Mouse (Mus musculus) kidney, adult 2 months (tissue): ENCODE data around the gene Nrxn3. TPM values are rescaled to one million over a fixed set of nuclear protein-coding genes. Genes with fewer than 3 reads are reported as not detected.

Source experiments
- DNase-seq: peaks from one replicate; pipeline ENCODE4 v3.0.0; 2021
- H3K27ac ChIP-seq: fragments of 200-500 bp; 2 replicates; pipeline ENCODE4 v1.5.1; 2012; ENCODE audit warnings: low read depth, low read length, control low read depth, inconsistent platforms; ENCODE audit not compliant: insufficient read depth
- H3K27me3 ChIP-seq: fragments of 200-500 bp; replicated peaks from 2 replicates; pipeline ENCODE4 v1.6.1; 2012; ENCODE audit warnings: mild to moderate bottlenecking, moderate library complexity, low read length, inconsistent platforms; ENCODE audit not compliant: control insufficient read depth, insufficient read depth
- H3K36me3 ChIP-seq: fragments of 200-500 bp; 2 replicates; pipeline ENCODE4 v1.6.1; 2012; ENCODE audit warnings: mild to moderate bottlenecking, moderate library complexity, low read length, inconsistent platforms; ENCODE audit not compliant: control insufficient read depth, insufficient read depth
- H3K4me1 ChIP-seq: fragments of 200-500 bp; 2 replicates; pipeline ENCODE4 v1.6.1; 2011; ENCODE audit warnings: low read length; ENCODE audit not compliant: control insufficient read depth, insufficient read depth
- H3K4me3 ChIP-seq: fragments of 200-500 bp; 2 replicates; pipeline ENCODE4 v1.5.1; 2011; ENCODE audit warnings: mild to moderate bottlenecking, low read depth, low read length, control low read depth; ENCODE audit not compliant: insufficient read depth
- CTCF ChIP-seq: fragments of 200-500 bp; conservative IDR thresholded peaks from 2 replicates; pipeline ENCODE4 v1.5.1; 2011; ENCODE audit warnings: low read depth, mild to moderate bottlenecking, control low read depth, low read length, moderate library complexity, mixed read lengths; ENCODE audit not compliant: insufficient read depth, insufficient read length
- POLR2A ChIP-seq: fragments of 200-500 bp; IDR thresholded peaks from one replicate; pipeline ENCODE4 v1.6.1; 2011; ENCODE audit warnings: low read depth, low read length, control low read depth
- WGBS: fragments of 180-500 bp; shearing (Covaris S2); methylation state at CpG from one replicate; pipeline ENCODE4 v1.1.7; 2018; 5-methylcytosine and 5-hydroxymethylcytosine counted together
- polyA plus RNA-seq: library from polyadenylated mRNA; depleted of rRNA; stranded (reverse); fragments of >200 nt; gene quantifications from 2 replicates; pipeline ENCODE4 v1.2.3, GENCODE M21; 2012

Nrxn3 gene
- polyA plus RNA-seq, 1 experiment, result 0.39 TPM

- 25% methylated on average over 5 of the region's 5 CpGs for WGBS
- Histone ChIP-seq H3K36me3 (no peaks in the 10 kb centered on the region), H3K27ac (no peak overlapping the region), H3K4me3 (no peak overlapping the region), H3K4me1 (no peaks in the 10 kb centered on the region), H3K27me3 (no peaks in the 10 kb centered on the region)
- DNase-seq, result no peak
- TF ChIP-seq POLR2A (no peak), CTCF (no peak)
Measured at GRCm38 (mm10) chr12:89946522-89946921, 1223.8 kb downstream of the Nrxn3 start.

- Histone ChIP-seq H3K27ac (no peak overlapping the region), H3K36me3 (no peaks in the 10 kb centered on the region), H3K27me3 (no peaks in the 10 kb centered on the region), H3K4me1 (no peaks in the 10 kb centered on the region), H3K4me3 (no peak overlapping the region)
- no peak for DNase-seq
- TF ChIP-seq POLR2A, result no peak
- TF ChIP-seq CTCF, result no peak
Measured at GRCm38 (mm10) chr12:89953237-89953636, 1230.6 kb downstream of the Nrxn3 start.

- no peaks in the 10 kb centered on the region for H3K27me3 ChIP-seq
- TF ChIP-seq CTCF (no peak), POLR2A (no peak)
- H3K4me1 ChIP-seq, result no peaks in the 10 kb centered on the region
- no peak for DNase-seq
- H3K36me3 ChIP-seq, result no peaks in the 10 kb centered on the region
- no peak overlapping the region for H3K4me3 ChIP-seq
- no peak overlapping the region for H3K27ac ChIP-seq
- 28% methylated on average over 3 of the region's 3 CpGs for WGBS
Measured at GRCm38 (mm10) chr12:89953649-89954048, 1231.0 kb downstream of the Nrxn3 start.

- TF ChIP-seq POLR2A (no peak), CTCF (no peak)
- Histone ChIP-seq H3K4me3 (no peak overlapping the region), H3K27me3 (no peaks in the 10 kb centered on the region), H3K36me3 (no peaks in the 10 kb centered on the region), H3K4me1 (no peaks in the 10 kb centered on the region), H3K27ac (no peak overlapping the region)
- 76% methylated on average over 5 of the region's 5 CpGs for WGBS
- DNase-seq, result no peak
Measured at GRCm38 (mm10) chr12:89954441-89955070, 1231.9 kb downstream of the Nrxn3 start.

GRCm38 (mm10) chr12:89963073-89963472 lies 1240.4 kb downstream of the Nrxn3 start:
- no peak for TF ChIP-seq POLR2A
- TF ChIP-seq CTCF, result no peak
- Histone ChIP-seq H3K27me3 (no peaks in the 10 kb centered on the region), H3K4me3 (no peak overlapping the region), H3K36me3 (no peaks in the 10 kb centered on the region), H3K27ac (no peak overlapping the region), H3K4me1 (no peaks in the 10 kb centered on the region)
- DNase-seq, result no peak
- WGBS, result 44% methylated on average over 1 of the region's 1 CpGs

GRCm38 (mm10) chr12:89976648-89977047 lies 1254.0 kb downstream of the Nrxn3 start:
- DNase-seq, result no peak
- no peak overlapping the region for H3K4me3 ChIP-seq
- no peak overlapping the region for H3K27ac ChIP-seq
- WGBS, result 85% methylated on average over 4 of the region's 4 CpGs
- H3K36me3 ChIP-seq, result no peaks in the 10 kb centered on the region
- H3K4me1 ChIP-seq, result no peaks in the 10 kb centered on the region
- TF ChIP-seq POLR2A, result no peak
- no peak for TF ChIP-seq CTCF
- H3K27me3 ChIP-seq, result no peaks in the 10 kb centered on the region

- no peak for TF ChIP-seq POLR2A
- no peak for TF ChIP-seq CTCF
- WGBS, result 77% methylated on average over 5 of the region's 5 CpGs
- Histone ChIP-seq H3K4me1 (no peaks in the 10 kb centered on the region), H3K27ac (no peak overlapping the region), H3K4me3 (no peak overlapping the region), H3K36me3 (no peaks in the 10 kb centered on the region), H3K27me3 (no peaks in the 10 kb centered on the region)
- DNase-seq, result no peak
Measured at GRCm38 (mm10) chr12:89977479-89977878, 1254.8 kb downstream of the Nrxn3 start.

GRCm38 (mm10) chr12:89979190-89979589 lies 1256.5 kb downstream of the Nrxn3 start:
- Histone ChIP-seq H3K36me3 (no peaks in the 10 kb centered on the region), H3K27ac (no peak overlapping the region), H3K4me1 (no peaks in the 10 kb centered on the region), H3K4me3 (no peak overlapping the region), H3K27me3 (no peaks in the 10 kb centered on the region)
- 90% methylated on average over 1 of the region's 1 CpGs for WGBS
- TF ChIP-seq POLR2A (no peak), CTCF (no peak)
- DNase-seq, result no peak
